Mouse (Mus musculus) liver, adult 10 weeks (tissue): Measurements from ENCODE around the gene Pigz. TPM values are rescaled to one million over a fixed set of nuclear protein-coding genes. Genes with fewer than 3 reads are reported as not detected.

Experiments
- polyA plus RNA-seq: library from polyadenylated mRNA; stranded (reverse); fragments of 350-450 nt; fragmentation: Illumina TruSeq; extraction: RNeasy Lipid Tissue Mini Kit (QIAGEN cat#74804); gene quantifications from one replicate; pipeline ENCODE4 v1.2.3, GENCODE M21; 2014; ENCODE audit warnings: low read depth, low replicate concordance

Gene Pigz
- not detected for polyA plus RNA-seq

DNA sequence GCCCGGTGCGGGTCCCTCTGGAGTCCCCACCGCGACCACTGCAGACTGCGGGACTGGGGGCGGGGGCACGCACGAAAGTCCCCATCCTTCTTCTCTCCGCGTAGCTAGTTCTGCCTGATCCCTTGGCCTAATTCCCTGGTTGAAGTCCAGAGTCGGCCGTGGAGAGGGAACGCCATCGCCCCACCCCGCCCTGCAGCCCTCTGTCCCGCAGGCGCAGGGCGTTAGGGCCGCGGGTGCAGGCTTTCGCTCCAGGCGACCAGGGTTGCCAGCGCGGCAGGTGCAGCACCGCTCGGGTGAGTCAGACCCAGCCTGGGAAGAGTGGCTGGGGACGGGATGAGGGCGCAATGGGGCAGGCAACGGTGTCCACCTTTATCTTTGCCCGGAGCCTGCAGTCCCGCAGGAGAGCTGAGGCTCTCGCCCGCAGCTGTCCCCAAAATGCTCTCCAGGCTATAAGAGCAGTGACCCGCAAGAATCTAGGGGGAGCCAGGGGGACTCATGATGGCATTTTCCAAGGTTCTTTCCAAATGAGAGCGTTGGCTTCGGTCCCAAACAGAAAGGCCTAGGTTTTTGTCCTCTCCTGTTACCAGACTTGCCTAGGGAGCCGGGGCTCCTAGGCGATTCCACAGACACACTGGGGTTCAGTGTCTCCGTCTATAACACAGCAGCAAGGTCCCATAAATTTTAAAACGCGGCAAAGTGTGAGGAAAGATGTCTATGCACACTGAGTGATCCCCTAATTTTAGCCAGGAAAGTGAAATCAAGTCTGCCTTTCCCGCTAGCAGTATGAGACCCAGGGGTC lies at the start of gene Pigz:
Gene Pigz, plus strand, starts transcription at position 101 of the 799 bp plus-strand sequence.

DNA sequence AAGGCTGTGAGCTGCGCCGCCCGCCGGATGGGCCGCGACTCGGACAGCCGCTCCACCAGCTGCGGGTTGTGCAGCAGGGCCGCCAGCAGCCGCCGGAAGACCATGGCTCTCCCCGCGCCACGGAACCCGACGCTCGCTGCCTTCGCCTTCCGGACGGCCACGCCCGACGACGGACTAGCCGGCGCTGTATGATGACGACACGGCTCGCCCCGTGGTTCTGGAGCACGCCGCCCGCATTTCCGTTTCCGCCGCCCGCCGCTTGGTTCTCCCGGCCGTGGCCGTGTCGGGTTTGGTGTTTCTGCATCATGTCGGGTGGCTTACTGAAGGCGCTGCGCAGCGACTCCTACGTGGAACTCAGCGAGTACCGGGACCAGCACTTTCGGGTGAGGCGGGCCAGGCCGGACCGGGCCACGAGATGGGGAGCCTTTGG lies 14.7 kb downstream of the Pigz start, which contains the start of the genes 0610012G03Rik and Ncbp2:
Gene 0610012G03Rik, minus strand, starts transcription at position 150 of the 430 bp plus-strand sequence.
Gene Ncbp2, plus strand, starts transcription at position 169 of the 430 bp plus-strand sequence.

Other genes with a start within 250 kb of the Pigz start
- gene Meltf, start 55.0 kb upstream of the Pigz start, polyA plus RNA-seq = not detected
- gene 0610012G03Rik, start 14.6 kb downstream of the Pigz start, polyA plus RNA-seq = 2.8 TPM
- gene Ncbp2, start 14.7 kb downstream of the Pigz start, polyA plus RNA-seq = 32.3 TPM
- gene Senp5, start 69.4 kb downstream of the Pigz start, polyA plus RNA-seq = 16.7 TPM
- 20.3 TPM for gene Pak2, start 145.5 kb downstream of the Pigz start, polyA plus RNA-seq
- gene Pigx, start 165.9 kb downstream of the Pigz start, polyA plus RNA-seq = 46.7 TPM
- 7.1 TPM for gene Cep19, start 165.9 kb downstream of the Pigz start, polyA plus RNA-seq
- 0.56 TPM for gene Nrros, start 231.7 kb downstream of the Pigz start, polyA plus RNA-seq
- gene Bex6, start 246.0 kb downstream of the Pigz start, polyA plus RNA-seq = not detected